7 mouse cellular contexts compared by ENCODE assay signal in genomic region chr2:163642685-163643575, GRCm38 (mm10). TPM values are rescaled to one million over a fixed set of nuclear protein-coding genes. Genes with fewer than 3 reads are reported as not detected.
DNase-seq lines count a peak whose midpoint lies in the region; ATAC-seq and TF ChIP-seq lines count a peak whose summit lies in the region.

No protein-coding gene starts in this region.

- 87% methylated on average over 30 of the region's 30 CpGs for WGBS in embryonic facial prominence, embryonic 13.5 days
- 81% methylated on average over 30 of the region's 30 CpGs for WGBS in heart, embryonic 13.5 days
- WGBS in kidney, postnatal 0 days, result 86% methylated on average over 30 of the region's 30 CpGs

- no peak for ATAC-seq in embryonic facial prominence, embryonic 13.5 days (ENCODE audit: insufficient number of reproducible peaks, insufficient read depth, low FRiP score, low TSS enrichment, low read depth)
- no peak for ATAC-seq in heart, embryonic 13.5 days (ENCODE audit: extremely low read depth, insufficient number of reproducible peaks, low FRiP score, low TSS enrichment)
- no peak for ATAC-seq in kidney, postnatal 0 days (replicated peaks; ENCODE audit: low FRiP score, low read depth)

- H3K9ac ChIP-seq in ES-E14 (ENCODE audit: insufficient read depth, low read depth, low read length, poor library complexity, severe bottlenecking), result 0 out of 2 replicates have a peak overlapping the region, but pooled peaks have one; percentile 24
- no peak overlapping the region for H3K9ac ChIP-seq in embryonic facial prominence, embryonic 13.5 days
- H3K9ac ChIP-seq in heart, embryonic 13.5 days, result peak overlapping the region; percentile 98
- 0 out of 2 replicates have a peak overlapping the region, but pooled peaks have one; percentile 98 for H3K9ac ChIP-seq in kidney, postnatal 0 days (ENCODE audit: low read depth, low read length)

- H3K4me2 ChIP-seq in embryonic facial prominence, embryonic 13.5 days, result peak overlapping the region; percentile 64
- H3K4me2 ChIP-seq in heart, embryonic 13.5 days, result peak overlapping the region; percentile 76
- H3K4me2 ChIP-seq in kidney, postnatal 0 days (ENCODE audit: low read length), result peak overlapping the region; percentile 66

- H3K9me3 ChIP-seq in ES-E14 (ENCODE audit: control insufficient read depth, insufficient read depth, low read depth, low read length), result no peaks in the 10 kb centered on the region
- H3K9me3 ChIP-seq in embryonic facial prominence, embryonic 13.5 days, result no peaks in the 10 kb centered on the region
- no peaks in the 10 kb centered on the region for H3K9me3 ChIP-seq in heart, embryonic 13.5 days
- H3K9me3 ChIP-seq in kidney, postnatal 0 days (replicated peaks; ENCODE audit: low read length), result no peaks in the 10 kb centered on the region

- H3K4me3 ChIP-seq in ES-E14 (ENCODE audit: insufficient read depth in 1 of 2, low read depth in 1 of 2, low read length in 2 of 2, poor library complexity in 1 of 2, severe bottlenecking in 1 of 2), result no peak overlapping the region; a peak in 1 of 4 replicates
- H3K4me3 ChIP-seq in embryonic facial prominence, embryonic 13.5 days, result peak overlapping the region; percentile 91; the same call in 1 of the 2 replicates
- peak overlapping the region; percentile 97 for H3K4me3 ChIP-seq in heart, embryonic 13.5 days
- peak overlapping the region; percentile 94 for H3K4me3 ChIP-seq in kidney, postnatal 0 days (replicated peaks; ENCODE audit: low read depth, low read length)

- peak; percentile 90 to 93 for DNase-seq in B cell, adult 2 months
- DNase-seq in ES-E14 (ENCODE audit: low read depth, low spot score), result no peak
- DNase-seq in kidney, postnatal 0 days (ENCODE audit: low spot score), result peak; percentile 46
- peak; percentile 70 to 75 for DNase-seq in lung, postnatal 4 days
- DNase-seq in spleen, postnatal 4 days (ENCODE audit: low spot score in 2 of 2), result peak; percentile 84 to 86

- peaks cover 0 to 5% of the 10 kb centered on the region in 2 experiments; a peak in 1 of 4 replicates for H3K4me1 ChIP-seq in ES-E14 (ENCODE audit: control insufficient read depth in 2 of 2, insufficient read depth in 2 of 2, low read length in 2 of 2, poor library complexity in 1 of 2)
- H3K4me1 ChIP-seq in embryonic facial prominence, embryonic 13.5 days, result peaks cover 22% of the 10 kb centered on the region
- H3K4me1 ChIP-seq in heart, embryonic 13.5 days, result peaks cover 71% of the 10 kb centered on the region
- H3K4me1 ChIP-seq in kidney, postnatal 0 days (replicated peaks; ENCODE audit: insufficient read depth, low read length), result peaks cover 16% of the 10 kb centered on the region

- no peaks in the 10 kb centered on the region; the same call in 1 of the 2 replicates for H3K36me3 ChIP-seq in ES-E14 (ENCODE audit: control insufficient read depth, insufficient read depth, low read length, poor library complexity, severe bottlenecking)
- H3K36me3 ChIP-seq in embryonic facial prominence, embryonic 13.5 days, result peaks cover 11% of the 10 kb centered on the region; the same call in 1 of the 2 replicates
- H3K36me3 ChIP-seq in heart, embryonic 13.5 days, result peaks cover 18% of the 10 kb centered on the region
- H3K36me3 ChIP-seq in kidney, postnatal 0 days (ENCODE audit: insufficient read depth, low read length), result no peaks in the 10 kb centered on the region

- no peaks in the 10 kb centered on the region for H3K27me3 ChIP-seq in embryonic facial prominence, embryonic 13.5 days
- H3K27me3 ChIP-seq in heart, embryonic 13.5 days (replicated peaks), result no peaks in the 10 kb centered on the region
- H3K27me3 ChIP-seq in kidney, postnatal 0 days (ENCODE audit: insufficient read depth, low read length), result no peaks in the 10 kb centered on the region

- no peak for TF ChIP-seq CTCF in kidney, postnatal 0 days (IDR thresholded peaks at IDR 0.05; ENCODE audit: low read depth)

- in situ Hi-C loops in ES-E14 (cut with MboI; ENCODE audit: low sequenced_read_pairs in 2 of 2, unreplicated experiment in 2 of 2), result no loop called here

- no peak overlapping the region for H3K27ac ChIP-seq in ES-E14 (ENCODE audit: insufficient read depth, low read depth, low read length, poor library complexity, severe bottlenecking)
- H3K27ac ChIP-seq in embryonic facial prominence, embryonic 13.5 days, result no peak overlapping the region
- H3K27ac ChIP-seq in heart, embryonic 13.5 days (replicated peaks), result peak overlapping the region; percentile 100
- peak overlapping the region; percentile 100 for H3K27ac ChIP-seq in kidney, postnatal 0 days

TF ChIP-seq in ES-E14, 5 proteins besides CTCF, POLR2A, EP300 and RAD21:
- TF ChIP-seq ZC3H11A (IDR thresholded peaks at IDR 0.05; ENCODE audit: borderline replicate concordance, low read depth, low read length), result no peak
- TF ChIP-seq CHD2 (IDR thresholded peaks at IDR 0.05; ENCODE audit: low read depth, low read length), result no peak
- TF ChIP-seq ZNF384 (IDR thresholded peaks at IDR 0.05; ENCODE audit: low read depth, low read length), result no peak

RNA-seq across cellular contexts. Expression of gene Serinc3, which starts 2.0 kb away (rescaled TPM):
- total RNA-seq in ES-E14 (2012; rRNA removed), result 59.3 and 62.0 TPM in 2 replicates
- polyA plus RNA-seq in embryonic facial prominence, embryonic 13.5 days (2015; fragmentation: Nextera tagmentation; extraction: Ambion mirVana), result 26.4 and 35.6 TPM in 2 replicates
- 50.1 and 51.8 TPM in 2 replicates for polyA plus RNA-seq in heart, embryonic 13.5 days (2015; fragmentation: Nextera tagmentation; extraction: Ambion mirVana)
- polyA plus RNA-seq in kidney, postnatal 0 days (2015; fragmentation: Nextera tagmentation; extraction: Ambion mirVana), result 66.6 and 72.5 TPM in 2 replicates

RNA-seq across cellular contexts. Expression of gene Pkig, which starts 15.3 kb away (rescaled TPM):
- total RNA-seq in ES-E14 (2012; rRNA removed), result 13.2 and 14.8 TPM in 2 replicates
- 105 and 113 TPM in 2 replicates for polyA plus RNA-seq in embryonic facial prominence, embryonic 13.5 days (2015; fragmentation: Nextera tagmentation; extraction: Ambion mirVana)
- polyA plus RNA-seq in heart, embryonic 13.5 days (2015; fragmentation: Nextera tagmentation; extraction: Ambion mirVana), result 233 and 270 TPM in 2 replicates
- polyA plus RNA-seq in kidney, postnatal 0 days (2015; fragmentation: Nextera tagmentation; extraction: Ambion mirVana), result 179 and 198 TPM in 2 replicates

RNA-seq across cellular contexts. Expression of gene Ttpal, which starts 40.8 kb away (rescaled TPM):
- total RNA-seq in ES-E14 (2012; rRNA removed), result 5.4 and 7.8 TPM in 2 replicates
- polyA plus RNA-seq in embryonic facial prominence, embryonic 13.5 days (2015; fragmentation: Nextera tagmentation; extraction: Ambion mirVana), result 41.4 and 42.3 TPM in 2 replicates
- polyA plus RNA-seq in heart, embryonic 13.5 days (2015; fragmentation: Nextera tagmentation; extraction: Ambion mirVana), result 18.8 and 19.3 TPM in 2 replicates
- polyA plus RNA-seq in kidney, postnatal 0 days (2015; fragmentation: Nextera tagmentation; extraction: Ambion mirVana), result 18.1 and 19.7 TPM in 2 replicates

Comparison
In these comparisons a context has a peak if more than half of its experiments do, and no peak if none do; other contexts are left out.
1. H3K27ac ChIP-seq: peak in heart, embryonic 13.5 days (single experiment) and kidney, postnatal 0 days (single experiment); none in ES-E14 (single experiment) and embryonic facial prominence, embryonic 13.5 days (single experiment).
2. H3K4me3 ChIP-seq: peak in embryonic facial prominence, embryonic 13.5 days (single experiment), heart, embryonic 13.5 days (single experiment) and kidney, postnatal 0 days (single experiment); none in ES-E14 (0 of 2).
3. Peak in every context shown above with its lines, with median percentiles within 50 percentile points of each other: H3K4me2 ChIP-seq.